Mouse (Mus musculus) lung, embryonic 16.5 days (tissue): ENCODE data around the gene Ppara. TPM values are rescaled to one million over a fixed set of nuclear protein-coding genes. Genes with fewer than 3 reads are reported as not detected.

Experiments
- ATAC-seq: fragments of 200-750 bp; cut with Nextera tagmentation; 2 replicates; pipeline ENCODE4 v1.8.0; 2017; ENCODE audit warnings: low read depth, mild to moderate bottlenecking, moderate library complexity
- H3K27ac ChIP-seq: fragments of 300-500 bp; sonication (generic); 2 replicates; pipeline ENCODE4 v1.5.1; 2014; ENCODE audit warnings: mild to moderate bottlenecking, control low read depth, low read length
- H3K27me3 ChIP-seq: fragments of 300-500 bp; sonication (generic); 2 replicates; pipeline ENCODE4 v1.6.1; 2014; ENCODE audit warnings: low read depth, low read length, mixed read lengths; ENCODE audit not compliant: control insufficient read depth, insufficient read depth
- H3K36me3 ChIP-seq: fragments of 300-500 bp; sonication (generic); 2 replicates; pipeline ENCODE4 v1.6.1; 2014; ENCODE audit warnings: low read length; ENCODE audit not compliant: control insufficient read depth, insufficient read depth
- H3K4me1 ChIP-seq: fragments of 300-500 bp; sonication (generic); replicated peaks from 2 replicates; pipeline ENCODE4 v1.6.1; 2014; ENCODE audit warnings: low read length, mixed read lengths; ENCODE audit not compliant: control insufficient read depth, insufficient read depth
- H3K4me2 ChIP-seq: fragments of 300-500 bp; sonication (generic); 2 replicates; pipeline ENCODE4 v1.6.1; 2014; ENCODE audit warnings: low read depth, low read length, control low read depth
- H3K4me3 ChIP-seq: fragments of 300-500 bp; sonication (generic); 2 replicates; pipeline ENCODE4 v1.5.1; 2014; ENCODE audit warnings: mild to moderate bottlenecking, low read length, control low read depth
- H3K9ac ChIP-seq: fragments of 300-500 bp; sonication (generic); 2 replicates; pipeline ENCODE4 v1.6.1; 2014; ENCODE audit warnings: low read length, control low read depth
- H3K9me3 ChIP-seq: fragments of 300-500 bp; sonication (generic); 2 replicates; pipeline ENCODE4 v1.6.1; 2016; ENCODE audit warnings: low read length; ENCODE audit not compliant: control insufficient read depth
- WGBS: fragments of 180-500 bp; shearing (Covaris S2); extraction: QIAGEN DNeasy Blood & Tissue Kit; methylation state at CpG from one replicate; pipeline ENCODE4 v1.1.7; 2014; 5-methylcytosine and 5-hydroxymethylcytosine counted together
- polyA plus RNA-seq: library from polyadenylated mRNA; unstranded; fragments of >200 nt; fragmentation: Nextera tagmentation; extraction: Ambion mirVana; gene quantifications from 2 replicates; pipeline ENCODE4 v1.2.1, GENCODE M21; 2015

Ppara gene
- polyA plus RNA-seq, 1 experiment from 2014 or later = 5.2 TPM

DNA sequence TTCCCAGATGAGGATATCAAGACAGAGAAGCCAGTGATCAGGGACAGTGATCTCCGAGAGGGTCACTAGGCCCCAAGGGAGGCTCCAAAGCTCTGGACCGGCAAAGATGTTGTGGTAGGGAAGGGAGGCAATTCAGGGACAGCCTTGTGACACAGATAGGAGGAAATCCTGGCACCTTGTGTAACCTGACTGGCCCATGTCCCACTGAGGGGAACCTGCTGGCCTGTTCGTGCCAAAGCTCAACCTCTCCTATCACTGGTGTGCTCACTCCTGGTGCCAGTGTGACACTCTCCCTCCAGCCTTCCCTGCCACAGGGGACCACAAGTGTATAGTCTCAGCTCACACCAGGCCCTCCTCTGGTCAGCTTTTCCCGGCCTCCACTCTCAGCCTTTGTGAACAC is 17.8 kb upstream of the Ppara start:
- no peak overlapping the region for H3K4me2 ChIP-seq
- H3K4me3 ChIP-seq = no peak overlapping the region
- 51% methylated on average over 4 of the region's 4 CpGs for WGBS
- H3K4me1 ChIP-seq = no peaks in the 10 kb centered on the region
- no peaks in the 10 kb centered on the region for H3K9me3 ChIP-seq
- no peaks in the 10 kb centered on the region for H3K36me3 ChIP-seq
- H3K27me3 ChIP-seq = no peaks in the 10 kb centered on the region
- H3K27ac ChIP-seq = no peak overlapping the region
- no peak for ATAC-seq
- H3K9ac ChIP-seq = no peak overlapping the region

DNA sequence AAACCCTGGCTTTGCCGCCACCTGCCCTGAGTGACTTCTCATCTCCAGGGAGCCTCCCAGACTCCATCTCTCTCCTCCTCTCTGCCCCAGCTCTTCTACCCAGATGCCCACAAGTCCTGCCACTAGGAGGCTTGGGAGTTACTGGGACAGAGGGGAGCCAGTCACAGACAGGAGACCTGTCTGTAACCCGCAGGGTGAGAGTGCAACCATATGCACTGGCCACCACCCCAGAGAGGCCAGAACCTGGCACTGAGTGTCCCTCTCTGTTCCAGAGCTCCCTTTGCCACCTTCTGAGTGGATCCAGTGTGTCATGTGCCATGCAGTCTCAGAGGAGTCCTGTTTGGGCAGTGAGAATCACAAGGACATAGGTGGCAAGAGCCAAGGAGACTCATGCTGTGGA is 17.0 kb upstream of the Ppara start:
- no peak for ATAC-seq

DNA sequence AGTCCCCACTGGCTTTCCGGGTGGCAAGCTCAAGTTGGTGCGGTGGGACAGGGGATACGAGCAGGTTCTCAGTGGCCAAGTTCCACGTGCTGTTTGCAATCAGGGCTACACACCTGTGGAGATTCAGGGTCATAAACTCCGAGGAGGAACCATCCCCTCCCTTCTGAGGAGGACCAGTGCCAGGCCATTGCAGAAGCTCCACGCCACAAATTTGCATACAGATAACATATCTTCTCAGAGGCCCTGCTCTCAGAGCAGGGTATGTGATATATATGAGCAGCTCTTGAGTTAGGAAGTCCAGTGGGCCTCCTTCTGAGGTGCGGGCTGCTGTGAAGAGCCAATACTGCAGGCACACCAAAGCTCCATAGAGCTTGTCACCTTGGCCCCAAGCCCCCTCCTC is 15.8 kb upstream of the Ppara start:
- H3K4me2 ChIP-seq = no peak overlapping the region
- H3K27ac ChIP-seq = no peak overlapping the region
- 68% methylated on average over 7 of the region's 7 CpGs for WGBS
- no peaks in the 10 kb centered on the region for H3K4me1 ChIP-seq
- no peaks in the 10 kb centered on the region for H3K9me3 ChIP-seq
- H3K4me3 ChIP-seq = no peak overlapping the region
- no peaks in the 10 kb centered on the region for H3K36me3 ChIP-seq
- ATAC-seq = no peak
- no peaks in the 10 kb centered on the region for H3K27me3 ChIP-seq
- H3K9ac ChIP-seq = no peak overlapping the region

More for the DNA sequence above, 17.0 kb upstream of the Ppara start:
- H3K36me3 ChIP-seq = no peaks in the 10 kb centered on the region
- H3K27ac ChIP-seq = no peak overlapping the region
- H3K27me3 ChIP-seq = no peaks in the 10 kb centered on the region
- no peak overlapping the region for H3K4me2 ChIP-seq
- 72% methylated on average over 2 of the region's 2 CpGs for WGBS
- H3K9me3 ChIP-seq = no peaks in the 10 kb centered on the region
- no peak overlapping the region for H3K9ac ChIP-seq
- H3K4me1 ChIP-seq = no peaks in the 10 kb centered on the region
- H3K4me3 ChIP-seq = no peak overlapping the region

DNA sequence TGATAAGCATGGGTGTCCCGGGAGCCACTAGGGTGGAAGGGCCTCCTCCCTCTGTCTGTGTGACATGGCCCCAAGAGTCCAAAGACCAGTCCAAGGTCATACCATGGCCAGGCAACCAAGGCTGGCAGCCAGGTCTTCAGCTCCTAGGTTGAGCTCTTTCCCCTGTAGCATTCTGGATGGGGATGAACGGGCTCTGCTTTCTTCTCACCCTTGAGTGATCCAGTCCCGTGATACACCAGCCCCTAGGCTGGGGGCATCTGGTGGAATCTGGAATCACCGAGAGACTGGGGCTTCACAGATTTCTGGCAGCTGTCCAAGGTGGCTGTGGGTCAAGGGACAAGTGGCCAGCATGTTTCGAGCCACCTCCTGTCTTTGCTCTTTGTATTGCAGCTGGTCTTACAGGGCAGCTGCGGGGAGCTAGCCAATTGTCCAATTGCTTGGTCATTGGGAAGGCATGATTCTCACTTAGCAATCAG is 14.4 kb upstream of the Ppara start:
- no peak overlapping the region for H3K9ac ChIP-seq
- H3K9me3 ChIP-seq = no peaks in the 10 kb centered on the region
- no peak for ATAC-seq
- no peaks in the 10 kb centered on the region for H3K4me1 ChIP-seq
- no peak overlapping the region for H3K4me3 ChIP-seq
- WGBS = 44% methylated on average over 6 of the region's 6 CpGs
- H3K27me3 ChIP-seq = no peaks in the 10 kb centered on the region
- no peak overlapping the region for H3K4me2 ChIP-seq
- H3K36me3 ChIP-seq = no peaks in the 10 kb centered on the region
- no peak overlapping the region for H3K27ac ChIP-seq

DNA sequence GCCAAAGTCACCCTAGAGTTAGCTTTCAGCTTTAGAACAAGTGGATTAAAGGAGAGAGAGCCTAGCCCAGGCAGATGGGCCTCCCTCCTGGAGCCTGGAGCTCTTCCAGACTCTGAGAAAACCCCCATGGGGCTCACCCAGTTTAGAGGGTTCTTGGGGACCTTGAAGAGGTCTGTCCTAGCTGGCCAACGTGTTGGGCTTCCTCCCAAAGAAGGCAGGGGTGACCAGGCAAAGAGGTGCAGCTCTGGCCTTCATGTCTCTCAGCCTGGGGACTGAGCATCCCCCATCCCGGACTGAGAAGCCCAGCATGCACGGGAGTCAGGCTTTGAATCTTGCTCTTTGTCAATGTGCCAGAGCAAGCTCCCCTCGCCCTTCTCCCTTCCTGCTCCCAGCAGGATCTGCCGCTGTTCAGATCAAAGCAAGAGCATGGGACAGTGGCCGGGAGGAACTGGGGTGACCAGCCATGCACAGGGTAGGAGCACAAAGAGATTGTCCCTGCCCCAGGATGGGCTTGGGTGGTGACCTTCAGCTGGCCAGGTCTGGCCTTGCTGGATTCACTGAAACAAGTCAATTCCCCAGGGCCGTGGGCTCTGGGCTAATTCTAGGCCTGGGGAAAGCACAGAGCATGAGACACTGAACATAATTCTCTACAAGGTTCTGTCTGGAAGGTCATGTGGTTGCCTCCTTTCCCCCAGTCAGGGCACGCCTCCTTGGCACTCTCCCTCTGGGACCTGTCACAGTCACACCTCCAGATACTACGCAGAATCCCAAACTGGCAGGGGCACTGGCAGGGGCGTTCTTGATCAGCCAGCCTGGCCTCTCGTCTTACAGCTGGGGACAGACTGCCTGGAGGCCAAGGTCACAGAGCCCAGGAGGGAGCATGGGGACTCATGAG is 10.3 kb upstream of the Ppara start:
- ATAC-seq = no peak
- Histone ChIP-seq H3K27ac (no peak overlapping the region), H3K36me3 (no peaks in the 10 kb centered on the region), H3K4me2 (no peak overlapping the region), H3K9ac (no peak overlapping the region), H3K27me3 (no peaks in the 10 kb centered on the region), H3K9me3 (no peaks in the 10 kb centered on the region), H3K4me3 (no peak overlapping the region), H3K4me1 (no peaks in the 10 kb centered on the region)
- WGBS = 33% methylated on average over 11 of the region's 11 CpGs

- no peaks in the 10 kb centered on the region for H3K4me1 ChIP-seq
- H3K4me3 ChIP-seq = no peak overlapping the region
- H3K9ac ChIP-seq = no peak overlapping the region
- 80% methylated on average over 5 of the region's 5 CpGs for WGBS
- H3K27me3 ChIP-seq = peaks cover 11% of the 10 kb centered on the region
- no peak overlapping the region for H3K27ac ChIP-seq
- H3K4me2 ChIP-seq = no peak overlapping the region
- ATAC-seq = no peak
- no peaks in the 10 kb centered on the region for H3K9me3 ChIP-seq
- H3K36me3 ChIP-seq = no peaks in the 10 kb centered on the region
Measured at GRCm38 (mm10) chr15:85728224-85728623, 6.6 kb upstream of the Ppara start.

DNA sequence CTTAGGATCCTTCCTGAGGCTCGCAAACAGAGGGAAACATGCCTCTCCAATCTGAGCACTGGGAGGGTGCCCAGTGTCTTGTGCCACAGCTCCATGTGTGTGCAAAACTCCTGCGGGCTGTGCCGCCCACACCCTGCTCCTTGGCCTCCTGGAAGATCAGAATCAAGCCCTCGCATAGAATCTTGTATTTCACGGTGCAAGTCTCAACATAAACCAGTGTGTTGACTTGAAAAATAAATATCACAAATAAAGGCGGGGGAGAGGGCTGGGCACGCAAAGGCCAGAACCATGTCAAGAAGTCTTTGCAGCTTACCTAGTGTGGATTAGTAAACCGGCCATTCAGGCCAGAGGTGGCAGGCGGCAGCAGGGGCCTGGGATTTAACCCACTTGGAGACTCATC is 5.5 kb upstream of the Ppara start:
- Histone ChIP-seq H3K9me3 (no peaks in the 10 kb centered on the region), H3K27ac (no peak overlapping the region), H3K36me3 (no peaks in the 10 kb centered on the region), H3K9ac (no peak overlapping the region), H3K4me3 (no peak overlapping the region), H3K27me3 (peaks cover 19% of the 10 kb centered on the region), H3K4me1 (no peaks in the 10 kb centered on the region), H3K4me2 (no peak overlapping the region)
- ATAC-seq = no peak
- WGBS = 68% methylated on average over 9 of the region's 9 CpGs

GRCm38 (mm10) chr15:85730027-85730426 is 4.8 kb upstream of the Ppara start:
- H3K36me3 ChIP-seq = no peaks in the 10 kb centered on the region
- H3K4me1 ChIP-seq = peaks cover 5% of the 10 kb centered on the region; the same call in 1 of the 2 replicates
- H3K27me3 ChIP-seq = peaks cover 25% of the 10 kb centered on the region
- no peaks in the 10 kb centered on the region for H3K9me3 ChIP-seq
- H3K4me2 ChIP-seq = no peak overlapping the region
- no peak for ATAC-seq
- H3K9ac ChIP-seq = no peak overlapping the region
- no peak overlapping the region for H3K4me3 ChIP-seq
- WGBS = 36% methylated on average over 2 of the region's 2 CpGs
- H3K27ac ChIP-seq = no peak overlapping the region

GRCm38 (mm10) chr15:85731885-85732603 is 2.7 kb upstream of the Ppara start:
- H3K36me3 ChIP-seq = no peaks in the 10 kb centered on the region
- H3K27me3 ChIP-seq = peaks cover 31% of the 10 kb centered on the region
- no peak for ATAC-seq
- H3K9ac ChIP-seq = no peak overlapping the region
- 52% methylated on average over 3 of the region's 3 CpGs for WGBS
- no peak overlapping the region for H3K4me3 ChIP-seq
- H3K9me3 ChIP-seq = no peaks in the 10 kb centered on the region
- H3K27ac ChIP-seq = no peak overlapping the region
- H3K4me2 ChIP-seq = no peak overlapping the region
- peaks cover 5% of the 10 kb centered on the region; the same call in 1 of the 2 replicates for H3K4me1 ChIP-seq
